Mouse (Mus musculus): ENCODE results near the gene Rpl23. TPM values are rescaled to one million over a fixed set of nuclear protein-coding genes. Genes with fewer than 3 reads are reported as not detected.

Gene Rpl23
- polyA plus RNA-seq, 1 experiment, result 120 TPM

- Histone ChIP-seq H3K4me1 (ENCODE audit: control insufficient read depth, insufficient read depth, low read length) (peaks cover 40% of the 10 kb centered on the region), H3K36me3 (ENCODE audit: control insufficient read depth, insufficient read depth, low read length) (no peaks in the 10 kb centered on the region), H3K27me3 (ENCODE audit: control insufficient read depth, insufficient read depth, low read length) (0 out of 2 replicates have a peak, but pooled peaks cover 3% of the 10 kb centered on the region), H3K27ac (ENCODE audit: control insufficient read depth, insufficient read depth, low read depth, low read length) (no peak overlapping the region), H3K4me3 (ENCODE audit: control insufficient read depth, low read depth, low read length) (no peak overlapping the region)
- TF ChIP-seq POLR2A (IDR thresholded peaks at IDR 0.05; ENCODE audit: control insufficient read depth, low read depth, low read length) (no peak), CTCF (IDR thresholded peaks at IDR 0.05; ENCODE audit: control insufficient read depth, insufficient read depth, insufficient replicate concordance, low read depth, low read length) (no peak)
Measured at GRCm38 (mm10) chr11:97804841-97805661, 22.8 kb upstream of the Rpl23 start.

GRCm38 (mm10) chr11:97803847-97804246 is 21.6 kb upstream of the Rpl23 start:
- peaks cover 46% of the 10 kb centered on the region for H3K4me1 ChIP-seq (ENCODE audit: control insufficient read depth, insufficient read depth, low read length)
- H3K36me3 ChIP-seq (ENCODE audit: control insufficient read depth, insufficient read depth, low read length), result no peaks in the 10 kb centered on the region
- no peak overlapping the region for H3K27ac ChIP-seq (ENCODE audit: control insufficient read depth, insufficient read depth, low read depth, low read length)
- 0 out of 2 replicates have a peak, but pooled peaks cover 3% of the 10 kb centered on the region for H3K27me3 ChIP-seq (ENCODE audit: control insufficient read depth, insufficient read depth, low read length)
- no peak overlapping the region for H3K4me3 ChIP-seq (ENCODE audit: control insufficient read depth, low read depth, low read length)
- TF ChIP-seq CTCF (IDR thresholded peaks at IDR 0.05; ENCODE audit: control insufficient read depth, insufficient read depth, insufficient replicate concordance, low read depth, low read length) (no peak), POLR2A (IDR thresholded peaks at IDR 0.05; ENCODE audit: control insufficient read depth, low read depth, low read length) (no peak)

GRCm38 (mm10) chr11:97802495-97802894 is 20.3 kb upstream of the Rpl23 start:
- Histone ChIP-seq H3K4me1 (ENCODE audit: control insufficient read depth, insufficient read depth, low read length) (peaks cover 50% of the 10 kb centered on the region), H3K27ac (ENCODE audit: control insufficient read depth, insufficient read depth, low read depth, low read length) (no peak overlapping the region), H3K4me3 (ENCODE audit: control insufficient read depth, low read depth, low read length) (no peak overlapping the region), H3K36me3 (ENCODE audit: control insufficient read depth, insufficient read depth, low read length) (no peaks in the 10 kb centered on the region), H3K27me3 (ENCODE audit: control insufficient read depth, insufficient read depth, low read length) (0 out of 2 replicates have a peak, but pooled peaks cover 3% of the 10 kb centered on the region)
- TF ChIP-seq POLR2A (IDR thresholded peaks at IDR 0.05; ENCODE audit: control insufficient read depth, low read depth, low read length) (no peak), CTCF (IDR thresholded peaks at IDR 0.05; ENCODE audit: control insufficient read depth, insufficient read depth, insufficient replicate concordance, low read depth, low read length) (no peak)

GRCm38 (mm10) chr11:97802194-97802470 is 19.9 kb upstream of the Rpl23 start:
- TF ChIP-seq CTCF (IDR thresholded peaks at IDR 0.05; ENCODE audit: control insufficient read depth, insufficient read depth, insufficient replicate concordance, low read depth, low read length) (no peak), POLR2A (IDR thresholded peaks at IDR 0.05; ENCODE audit: control insufficient read depth, low read depth, low read length) (no peak)

GRCm38 (mm10) chr11:97801409-97802193 is 19.4 kb upstream of the Rpl23 start:
- Histone ChIP-seq H3K27ac (ENCODE audit: control insufficient read depth, insufficient read depth, low read depth, low read length) (no peak overlapping the region), H3K4me1 (ENCODE audit: control insufficient read depth, insufficient read depth, low read length) (peaks cover 50% of the 10 kb centered on the region), H3K27me3 (ENCODE audit: control insufficient read depth, insufficient read depth, low read length) (0 out of 2 replicates have a peak, but pooled peaks cover 3% of the 10 kb centered on the region), H3K4me3 (ENCODE audit: control insufficient read depth, low read depth, low read length) (peak overlapping the region; percentile 9; the same call in 1 of the 2 replicates), H3K36me3 (ENCODE audit: control insufficient read depth, insufficient read depth, low read length) (no peaks in the 10 kb centered on the region)
- TF ChIP-seq CTCF (IDR thresholded peaks at IDR 0.05; ENCODE audit: control insufficient read depth, insufficient read depth, insufficient replicate concordance, low read depth, low read length) (0 out of 2 replicates have a peak, but pooled peaks have one; percentile 5), POLR2A (IDR thresholded peaks at IDR 0.05; ENCODE audit: control insufficient read depth, low read depth, low read length) (no peak)

More at GRCm38 (mm10) chr11:97802194-97802470, 19.9 kb upstream of the Rpl23 start:
- H3K27ac ChIP-seq (ENCODE audit: control insufficient read depth, insufficient read depth, low read depth, low read length), result no peak overlapping the region
- peaks cover 50% of the 10 kb centered on the region for H3K4me1 ChIP-seq (ENCODE audit: control insufficient read depth, insufficient read depth, low read length)
- H3K4me3 ChIP-seq (ENCODE audit: control insufficient read depth, low read depth, low read length), result no peak overlapping the region
- H3K36me3 ChIP-seq (ENCODE audit: control insufficient read depth, insufficient read depth, low read length), result no peaks in the 10 kb centered on the region
- H3K27me3 ChIP-seq (ENCODE audit: control insufficient read depth, insufficient read depth, low read length), result 0 out of 2 replicates have a peak, but pooled peaks cover 3% of the 10 kb centered on the region

- Histone ChIP-seq H3K27ac (ENCODE audit: control insufficient read depth, insufficient read depth, low read depth, low read length) (peak overlapping the region; percentile 78), H3K36me3 (ENCODE audit: control insufficient read depth, insufficient read depth, low read length) (no peaks in the 10 kb centered on the region), H3K4me3 (ENCODE audit: control insufficient read depth, low read depth, low read length) (peak overlapping the region; percentile 84), H3K4me1 (ENCODE audit: control insufficient read depth, insufficient read depth, low read length) (peaks cover 43% of the 10 kb centered on the region), H3K27me3 (ENCODE audit: control insufficient read depth, insufficient read depth, low read length) (0 out of 2 replicates have a peak, but pooled peaks cover 3% of the 10 kb centered on the region)
- TF ChIP-seq CTCF (IDR thresholded peaks at IDR 0.05; ENCODE audit: control insufficient read depth, insufficient read depth, insufficient replicate concordance, low read depth, low read length), result no peak
- TF ChIP-seq POLR2A (IDR thresholded peaks at IDR 0.05; ENCODE audit: control insufficient read depth, low read depth, low read length), result no peak
Measured at GRCm38 (mm10) chr11:97800691-97801408, 18.6 kb upstream of the Rpl23 start.

All from testis, adult 2 months (tissue).